Mouse (Mus musculus) small intestine, adult 2 months (tissue): ENCODE measurements around the gene Gm20390.

ENCODE experiments used
- CTCF ChIP-seq: fragments of 200-500 bp; IDR thresholded peaks from 2 replicates; pipeline ENCODE4 v1.5.1; 2012; ENCODE audit warnings: low read depth, mild to moderate bottlenecking, control low read depth, inconsistent platforms, low read length, moderate library complexity, mixed read lengths; ENCODE audit not compliant: insufficient replicate concordance, insufficient read length; ENCODE audit errors: extremely low read depth
- POLR2A ChIP-seq: fragments of 200-500 bp; IDR thresholded peaks from 2 replicates; pipeline ENCODE4 v1.6.1; 2012; ENCODE audit warnings: low read depth, mild to moderate bottlenecking, control low read depth, inconsistent platforms, low read length, moderate library complexity

- TF ChIP-seq CTCF (no peak), POLR2A (no peak)
Measured at GRCm38 (mm10) chr11:93988328-93989062, 20.4 kb upstream of the Gm20390 start.
